Mouse (Mus musculus) urinary bladder, adult 2 months (tissue): ENCODE data around the gene Gata3. TPM values are rescaled to one million over a fixed set of nuclear protein-coding genes. Genes with fewer than 3 reads are reported as not detected.

Experiments used
- DNase-seq: peaks from one replicate; pipeline ENCODE4 v3.0.0; 2022; ENCODE audit warnings: low spot score
- polyA plus RNA-seq: library from polyadenylated mRNA; depleted of rRNA; stranded (reverse); fragments of >200 nt; gene quantifications from 2 replicates; pipeline ENCODE4 v1.2.3, GENCODE M21; 2012; rRNA removed

Gata3 gene
- polyA plus RNA-seq, 1 experiment = 60.3 TPM

- no peak for DNase-seq
These were observed 17.2 kb downstream of the Gata3 start for GRCm38 (mm10) chr2:9872682-9873081.

GRCm38 (mm10) chr2:9871798-9872197 lies 18.0 kb downstream of the Gata3 start:
- DNase-seq = no peak

DNA sequence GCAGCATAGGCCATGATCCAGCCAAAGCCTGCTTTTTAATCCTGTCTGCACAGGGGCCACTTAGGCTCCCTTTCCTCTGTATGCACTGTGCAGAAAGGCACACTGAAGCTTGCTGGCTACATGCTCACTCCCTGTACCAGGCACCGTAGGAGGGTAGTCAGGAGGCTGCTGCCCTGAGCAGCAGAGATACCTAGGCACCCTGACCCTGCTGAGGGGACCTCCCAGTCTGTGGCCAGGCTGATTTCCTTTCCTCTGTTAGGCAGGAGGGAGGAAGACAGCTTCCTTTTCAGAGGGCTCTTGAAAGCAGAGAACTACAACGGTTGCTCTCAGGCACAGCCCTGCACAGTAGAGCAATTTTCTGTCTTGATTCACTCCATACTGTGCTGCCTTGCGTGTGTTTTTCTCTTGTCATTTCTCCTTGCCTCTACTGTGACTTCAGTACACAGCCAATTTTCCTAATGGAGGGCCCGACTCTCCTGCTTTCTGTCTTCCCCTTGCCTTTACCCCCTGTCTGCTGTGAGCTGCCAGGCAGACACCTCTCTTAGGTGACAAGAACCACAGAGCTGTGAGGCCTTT lies 18.6 kb downstream of the Gata3 start:
- DNase-seq = no peak

DNA sequence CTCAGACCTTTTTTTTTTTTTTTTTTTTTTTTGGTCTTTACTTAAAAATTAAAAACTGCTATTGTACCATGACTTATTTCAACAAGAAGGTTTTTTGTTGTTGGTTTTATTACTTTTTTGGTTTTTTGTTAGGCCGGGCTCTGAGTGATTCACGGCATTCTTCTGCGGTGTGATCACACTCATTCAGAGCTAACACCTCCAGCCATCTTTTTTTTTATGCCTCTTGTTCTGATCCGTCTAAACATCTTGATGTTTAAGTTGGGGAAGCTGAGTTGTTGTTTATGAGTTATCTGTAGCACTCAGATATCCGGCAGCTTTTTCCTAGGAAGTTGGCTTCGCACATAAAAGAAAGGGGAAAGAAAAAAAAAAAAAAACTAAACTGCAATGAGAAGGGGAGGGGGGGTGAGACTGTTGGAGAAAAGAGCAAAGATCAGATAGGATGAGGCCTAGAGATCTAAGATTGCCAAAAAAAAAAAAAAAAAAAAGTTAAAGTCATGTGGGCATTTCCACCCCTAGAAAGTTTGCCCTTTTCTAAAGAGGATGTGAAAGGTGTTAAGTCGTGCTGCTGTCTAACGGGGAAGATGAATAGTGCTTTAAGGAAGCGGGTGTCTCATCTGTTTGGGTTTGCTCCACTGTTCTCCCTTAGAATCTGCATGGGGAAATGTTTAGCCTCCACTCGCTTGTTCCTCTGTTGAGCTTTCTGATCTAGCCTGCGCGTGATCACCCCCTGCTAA lies 22.6 kb downstream of the Gata3 start:
- no peak for DNase-seq

GRCm38 (mm10) chr2:9860698-9861097 lies 29.1 kb downstream of the Gata3 start:
- DNase-seq = no peak

DNA sequence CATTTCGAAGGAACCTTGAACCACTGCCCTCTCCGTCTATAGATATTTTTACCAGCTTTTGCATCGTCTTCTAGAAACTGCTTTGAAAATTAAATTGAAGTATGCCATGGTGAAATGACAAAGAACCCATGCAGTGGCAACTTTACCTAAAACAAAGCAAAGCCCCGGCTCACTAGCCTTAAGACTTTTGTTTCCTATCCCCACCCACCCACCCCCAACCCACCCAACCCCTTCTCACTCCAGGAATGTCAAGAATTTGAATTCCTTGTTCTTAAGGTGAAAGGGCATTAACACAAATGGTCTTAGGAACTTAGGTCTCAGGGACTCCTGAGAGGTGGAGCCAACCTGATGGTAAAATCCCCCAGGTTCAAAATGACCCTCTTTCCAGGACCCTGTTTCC lies 34.0 kb downstream of the Gata3 start:
- no peak for DNase-seq

DNA sequence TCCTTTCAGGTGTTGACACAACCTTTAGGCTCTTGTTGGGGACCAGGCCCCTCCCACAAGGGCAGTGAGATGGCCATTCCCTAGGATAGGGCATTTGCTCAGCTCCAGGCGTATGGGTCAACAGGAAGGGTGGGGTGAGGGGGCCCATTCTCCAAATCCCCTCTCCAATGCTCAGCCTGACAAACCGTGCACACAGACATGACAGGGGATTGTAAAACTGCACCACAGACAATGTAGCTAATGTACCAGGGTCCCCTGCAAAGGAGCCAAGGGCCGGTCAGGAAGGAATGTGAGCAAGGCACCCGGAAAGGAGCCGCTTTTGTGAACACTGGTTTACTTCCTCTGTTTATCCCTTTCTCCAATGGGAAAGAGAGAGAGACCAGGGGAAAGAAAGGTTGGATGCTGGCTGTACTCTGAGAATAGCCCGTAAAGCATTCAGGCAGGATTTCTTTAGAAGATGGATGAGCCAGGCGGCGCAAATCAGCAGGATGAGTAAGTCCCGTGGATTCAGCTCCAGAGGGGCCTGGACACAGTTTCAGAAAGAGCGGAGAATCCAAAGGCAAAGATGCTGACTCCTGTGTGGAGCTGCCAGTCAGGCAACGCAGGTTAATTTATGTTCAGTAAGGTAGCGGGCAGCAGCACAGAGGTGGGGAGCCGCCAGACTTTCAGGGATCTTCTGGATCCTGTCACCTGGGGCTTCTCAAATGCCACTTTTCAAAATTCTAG lies 36.8 kb downstream of the Gata3 start:
- no peak for DNase-seq

DNA sequence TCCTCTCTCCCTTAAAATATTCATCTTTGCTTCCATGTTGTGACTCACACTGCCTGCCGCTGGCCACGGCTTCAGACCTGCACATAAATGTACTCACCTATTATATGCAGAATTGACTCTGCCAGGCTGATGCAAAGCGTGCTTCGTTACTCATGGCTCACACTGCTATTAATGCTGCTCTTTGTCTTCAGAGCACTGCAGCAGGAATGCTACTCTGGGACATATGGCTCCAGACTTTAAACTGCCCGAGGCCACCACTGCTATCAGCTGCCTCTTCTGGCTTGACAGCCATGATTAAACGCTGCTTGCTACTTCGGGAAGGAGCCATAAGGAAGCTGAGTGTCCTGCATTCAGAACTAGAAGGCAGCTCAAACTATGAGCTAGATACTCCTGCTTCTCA lies 54.6 kb downstream of the Gata3 start:
- no peak for DNase-seq

GRCm38 (mm10) chr2:9833712-9834111 lies 56.1 kb downstream of the Gata3 start:
- no peak for DNase-seq

DNA sequence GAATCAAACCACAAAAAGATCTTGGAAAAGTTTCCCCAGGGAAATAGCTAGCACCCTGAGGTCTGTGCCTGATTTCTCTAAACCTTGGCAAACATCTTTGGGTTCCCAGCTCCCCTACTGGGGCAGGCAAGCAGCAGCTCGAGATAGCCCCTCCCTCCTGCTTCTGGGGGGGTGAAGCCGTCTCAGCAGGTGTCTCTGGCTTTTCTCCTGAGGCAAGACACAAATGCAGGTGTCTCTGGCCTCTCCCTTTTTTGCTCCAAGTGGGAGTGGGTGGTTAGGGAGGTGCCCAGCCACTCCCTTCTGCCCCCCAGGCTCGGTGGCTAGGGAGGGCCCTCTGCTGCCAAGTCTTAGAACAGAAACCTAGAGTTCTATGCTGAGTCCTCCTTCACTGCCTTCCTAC lies 62.2 kb downstream of the Gata3 start:
- DNase-seq = no peak

GRCm38 (mm10) chr2:9820611-9821010 lies 69.2 kb downstream of the Gata3 start:
- DNase-seq = no peak

DNA sequence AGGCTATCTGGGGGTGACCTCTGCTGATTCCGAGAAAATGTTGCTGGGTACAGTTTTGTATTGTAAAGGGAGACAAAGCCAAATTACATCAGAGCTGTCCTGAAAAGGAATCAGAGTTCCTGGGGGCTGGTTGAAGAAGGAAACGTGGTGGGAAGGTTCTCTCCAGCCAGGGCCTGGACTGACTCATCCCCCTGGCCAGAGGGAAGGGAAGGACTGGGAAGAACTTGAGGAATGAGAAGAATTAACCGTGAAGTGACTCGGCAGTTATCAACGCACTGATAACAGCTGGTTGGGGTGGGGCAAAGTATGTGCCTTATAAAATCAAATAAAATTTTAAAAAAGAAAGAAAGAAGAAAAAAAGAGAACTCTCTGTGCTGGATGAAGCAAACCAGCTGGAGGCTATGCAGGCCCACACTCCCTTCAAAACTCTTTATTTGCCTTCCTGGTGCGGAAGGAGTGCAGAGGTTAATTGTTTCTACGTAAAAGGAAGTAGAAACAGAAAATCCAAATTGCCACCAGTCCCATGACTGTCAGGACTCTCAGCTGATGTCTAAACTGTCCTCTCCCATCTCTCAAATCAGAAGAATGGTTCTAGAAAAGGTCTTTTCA lies 71.6 kb downstream of the Gata3 start:
- DNase-seq = no peak

Other genes starting within 250 kb of the Gata3 start
- gene 4930412O13Rik, start 8.8 kb downstream of the Gata3 start, polyA plus RNA-seq = 12.3 and 23.2 TPM in 2 replicates
- 15.6 and 15.8 TPM in 2 replicates for gene 9230102O04Rik, start 494 bp downstream of the Gata3 start, polyA plus RNA-seq
- 13.2 and 13.8 TPM in 2 replicates for gene Taf3, start 158.6 kb upstream of the Gata3 start, polyA plus RNA-seq
- 350 and 383 TPM in 2 replicates for gene Atp5c1, start 190.5 kb upstream of the Gata3 start, polyA plus RNA-seq
- gene Kin, start 190.6 kb upstream of the Gata3 start, polyA plus RNA-seq = 16.3 and 18.8 TPM in 2 replicates
- 3.4 and 4.2 TPM in 2 replicates for gene Itih2, start 241.4 kb upstream of the Gata3 start, polyA plus RNA-seq